ENCODE assay signal across 15 mouse cellular contexts in genomic region chr10:121421657-121422290, GRCm38 (mm10).
"Had no signal": no experiment of that assay in that cellular context is flagged by ENCODE, and none has a peak within 500 bp of the region (broad histone marks: within the 10 kb centered on the region; RNA-seq: fewer than 3 reads in every experiment).

No protein-coding gene starts in this region.

- DNase-seq: kidney, postnatal 36 days; left cerebral cortex, postnatal 4 days; lung, adult 2 months; retina, postnatal 1 day; right cerebral cortex, postnatal 4 days; spleen, adult 18-20 months; thymus, postnatal 36 days had no signal

- H3K27ac ChIP-seq: kidney, postnatal 0 days; liver, embryonic 15.5 days; macrophage; midbrain, embryonic 15.5 days; neural tube, embryonic 13.5 days had no signal

- H3K9me3 ChIP-seq: liver, embryonic 15.5 days; megakaryocyte, embryonic 14.5 days; midbrain, embryonic 15.5 days; neural tube, embryonic 13.5 days had no signal

- ATAC-seq: midbrain, embryonic 15.5 days had no signal

- H3K9ac ChIP-seq: liver, embryonic 15.5 days; midbrain, embryonic 15.5 days; neural tube, embryonic 13.5 days had no signal

- H3K4me3 ChIP-seq: liver, embryonic 15.5 days; megakaryocyte, embryonic 14.5 days; midbrain, embryonic 15.5 days; neural tube, embryonic 13.5 days had no signal

- H3K36me3 ChIP-seq: liver, embryonic 15.5 days; midbrain, embryonic 15.5 days; neural tube, embryonic 13.5 days had no signal

- H3K27me3 ChIP-seq: liver, embryonic 15.5 days; midbrain, embryonic 15.5 days; neural tube, embryonic 13.5 days had no signal

- H3K4me2 ChIP-seq: liver, embryonic 11.5 days; liver, embryonic 15.5 days; midbrain, embryonic 11.5 days; midbrain, embryonic 15.5 days; neural tube, embryonic 13.5 days had no signal
